Mouse (Mus musculus): Measurements from ENCODE around the gene Cacna2d2. TPM values are rescaled to one million over a fixed set of nuclear protein-coding genes. Genes with fewer than 3 reads are reported as not detected.
A peak's percentile ranks its signal among the peaks of the same experiment; 100 is the strongest.

The Cacna2d2 gene
- total RNA-seq, 1 experiment from 2014 or later, result 5.6 TPM

DNA sequence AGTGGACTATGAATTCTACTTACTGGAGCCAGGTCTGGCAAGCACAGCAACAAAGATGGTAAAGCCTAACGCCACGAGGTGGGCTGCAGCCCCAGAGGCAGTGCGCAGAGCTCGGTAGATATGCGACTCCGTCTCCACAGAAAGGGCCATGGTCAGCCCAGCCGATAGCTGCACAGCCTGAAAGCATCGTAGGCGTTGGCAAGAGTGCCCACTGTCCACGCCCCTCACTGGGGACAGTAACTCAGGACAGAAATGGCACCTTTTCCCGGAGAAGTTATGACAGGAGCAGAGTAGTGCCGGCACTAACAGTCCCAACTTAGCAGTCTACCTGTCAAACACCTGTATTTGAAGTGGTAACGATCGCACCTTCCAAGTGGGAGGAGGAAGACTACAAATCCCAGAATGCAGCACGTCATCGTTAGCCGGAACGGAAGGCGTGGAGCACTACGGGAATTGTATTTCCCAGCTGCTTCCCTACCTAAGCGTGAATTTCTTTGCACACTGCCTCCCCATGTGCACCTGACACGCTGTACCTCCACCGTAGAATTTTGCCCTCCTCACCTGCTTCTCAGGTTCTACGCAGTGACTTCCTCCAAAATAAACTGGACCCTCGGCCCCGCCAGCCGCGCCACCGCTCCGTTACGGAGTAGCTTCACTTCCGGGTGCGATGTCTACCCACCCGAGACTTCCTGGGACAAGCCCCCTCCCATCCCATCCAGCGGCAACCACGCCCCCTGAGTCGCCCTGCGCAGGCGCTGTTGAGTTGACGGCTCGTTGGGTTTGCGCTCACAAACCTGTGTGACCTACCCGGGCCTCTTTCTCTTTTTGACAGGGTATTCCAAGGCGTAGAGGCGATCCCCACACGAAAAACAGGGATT is 142.3 kb downstream of the Cacna2d2 start, which contains the start of the genes Cyb561d2 and Nprl2:
TSS of gene Cyb561d2 (minus strand) at position 720 of the 878 bp plus-strand sequence.
TSS of gene Nprl2 (plus strand) at position 753 of the 878 bp plus-strand sequence.
- DNase-seq, result peak; percentile 94

DNA sequence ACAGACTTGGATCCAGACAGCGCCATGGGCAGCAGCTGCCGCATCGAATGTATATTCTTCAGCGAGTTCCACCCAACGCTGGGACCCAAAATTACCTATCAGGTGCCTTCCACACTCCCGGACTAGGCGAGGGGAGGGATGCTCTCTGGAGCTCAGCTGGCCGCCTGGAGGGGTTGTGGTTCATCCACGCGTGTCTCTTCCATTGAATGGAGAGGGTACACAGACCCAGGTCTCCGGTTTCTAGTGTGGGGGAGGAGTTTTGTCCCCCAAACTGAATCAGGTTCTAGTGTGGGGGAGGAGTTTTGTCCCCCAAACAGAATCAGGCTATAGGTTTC is 142.9 kb downstream of the Cacna2d2 start:
- no peak for DNase-seq

DNA sequence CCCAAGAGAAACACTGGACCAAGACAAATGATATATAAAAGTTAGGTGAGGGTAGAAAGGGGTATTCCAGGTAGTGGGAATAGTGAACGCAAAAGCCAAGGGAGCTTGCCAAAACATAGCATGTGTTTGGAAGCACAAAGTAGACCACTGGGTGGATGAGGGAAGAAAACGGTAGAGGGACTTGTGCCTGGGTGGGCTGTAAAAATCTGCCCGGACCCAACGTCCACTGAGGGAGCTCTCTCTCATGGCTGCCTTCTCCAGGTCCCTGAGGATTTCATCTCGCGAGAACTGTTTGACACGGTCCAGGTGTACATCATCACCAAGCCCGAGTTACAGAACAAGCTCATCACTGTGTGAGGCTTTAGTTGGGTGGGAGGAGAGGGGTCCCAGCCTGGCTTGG is 143.3 kb downstream of the Cacna2d2 start:
- no peak for DNase-seq

DNA sequence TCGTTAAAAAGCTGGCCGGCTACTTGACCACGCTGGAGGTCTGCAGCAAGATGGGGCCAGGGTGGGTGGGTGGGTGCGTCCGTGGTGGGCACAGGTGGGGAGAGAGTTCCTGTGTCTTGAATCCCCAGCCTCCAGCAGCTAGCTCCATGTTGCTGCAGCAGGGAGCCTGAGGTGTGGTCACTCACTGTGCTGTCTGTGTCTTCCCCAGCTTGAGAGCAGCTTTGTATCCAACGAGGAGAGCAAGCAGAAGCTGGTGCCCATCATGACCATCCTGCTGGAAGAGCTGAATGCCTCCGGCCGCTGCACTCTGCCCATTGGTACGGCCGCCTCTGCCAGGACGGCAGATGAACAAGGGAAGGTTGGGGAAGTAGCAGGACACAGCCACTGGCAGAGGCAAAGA is 143.9 kb downstream of the Cacna2d2 start:
- no peak for DNase-seq

DNA sequence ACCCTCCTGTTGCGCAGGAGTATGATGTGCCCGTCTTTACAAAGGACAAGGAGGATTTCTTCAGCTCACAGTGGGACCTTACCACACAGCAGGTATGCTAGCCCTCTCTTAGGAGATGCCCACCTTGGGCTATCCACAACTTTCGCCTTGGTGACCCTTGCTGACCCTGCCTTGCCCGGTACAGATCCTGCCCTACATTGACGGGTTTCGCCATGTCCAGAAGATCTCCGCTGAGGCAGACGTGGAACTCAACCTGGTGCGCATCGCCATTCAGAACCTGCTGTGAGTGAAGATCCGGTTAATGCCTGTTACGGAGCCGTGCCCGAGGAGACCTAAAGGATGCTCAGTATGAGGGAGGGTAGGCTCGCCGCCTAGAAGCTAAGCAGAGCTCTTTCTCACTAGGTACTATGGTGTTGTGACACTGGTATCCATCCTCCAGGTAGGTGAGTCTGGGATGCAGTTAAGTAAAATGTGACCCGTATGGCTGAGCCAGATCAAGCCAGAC is 144.8 kb downstream of the Cacna2d2 start:
- DNase-seq, result no peak

DNA sequence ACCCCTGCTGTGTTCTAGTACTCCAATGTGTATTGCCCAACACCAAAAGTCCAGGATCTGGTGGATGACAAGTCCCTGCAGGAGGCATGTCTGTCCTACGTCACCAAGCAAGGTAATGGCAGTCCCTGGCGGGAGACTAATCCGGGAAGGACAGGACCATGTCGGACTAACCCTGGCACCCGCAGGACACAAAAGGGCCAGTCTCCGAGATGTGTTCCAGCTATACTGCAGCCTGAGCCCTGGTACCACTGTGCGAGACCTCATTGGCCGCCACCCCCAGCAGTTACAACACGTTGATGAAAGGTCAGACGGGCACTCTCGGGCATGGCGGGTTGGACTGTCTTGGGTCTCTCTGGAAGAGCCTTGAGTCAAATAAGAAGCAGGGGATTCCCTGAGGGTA is 145.3 kb downstream of the Cacna2d2 start:
- no peak for DNase-seq

DNA sequence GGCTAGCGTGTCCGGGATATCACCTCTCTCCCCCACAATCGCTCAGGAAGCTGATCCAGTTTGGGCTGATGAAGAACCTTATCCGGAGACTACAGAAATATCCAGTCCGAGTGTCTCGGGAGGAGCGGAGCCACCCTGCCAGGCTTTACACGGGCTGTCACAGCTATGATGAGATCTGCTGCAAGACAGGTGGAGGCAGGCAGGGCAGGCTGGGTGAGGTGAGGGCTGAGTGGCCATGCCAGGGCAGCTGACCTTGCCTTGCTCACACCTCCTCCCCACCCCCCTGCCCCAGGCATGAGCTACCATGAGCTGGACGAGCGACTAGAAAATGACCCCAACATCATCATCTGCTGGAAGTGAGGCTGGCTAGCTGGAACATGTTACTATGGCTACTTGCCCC is 145.8 kb downstream of the Cacna2d2 start:
- DNase-seq, result no peak

DNA sequence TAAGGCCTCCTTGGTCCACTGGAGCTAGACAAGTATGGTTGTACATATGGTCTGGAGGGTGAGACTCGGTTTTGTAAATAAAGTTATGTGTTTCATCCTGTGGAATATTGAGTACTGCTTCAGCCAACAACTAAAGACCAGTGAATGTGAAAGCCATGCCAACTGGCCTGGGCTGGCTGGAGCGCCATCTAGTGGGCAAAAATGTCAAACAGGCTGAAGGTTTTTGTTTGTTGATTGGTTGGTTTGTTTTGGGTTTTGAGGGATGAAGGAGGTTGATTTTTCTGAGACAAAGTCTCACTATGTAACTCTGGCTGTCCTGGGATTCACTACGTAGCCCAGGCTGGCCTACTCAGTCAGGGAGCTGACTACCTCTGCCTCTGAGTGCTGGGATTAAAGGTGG is 146.2 kb downstream of the Cacna2d2 start:
- DNase-seq, result peak; percentile 76

DNA sequence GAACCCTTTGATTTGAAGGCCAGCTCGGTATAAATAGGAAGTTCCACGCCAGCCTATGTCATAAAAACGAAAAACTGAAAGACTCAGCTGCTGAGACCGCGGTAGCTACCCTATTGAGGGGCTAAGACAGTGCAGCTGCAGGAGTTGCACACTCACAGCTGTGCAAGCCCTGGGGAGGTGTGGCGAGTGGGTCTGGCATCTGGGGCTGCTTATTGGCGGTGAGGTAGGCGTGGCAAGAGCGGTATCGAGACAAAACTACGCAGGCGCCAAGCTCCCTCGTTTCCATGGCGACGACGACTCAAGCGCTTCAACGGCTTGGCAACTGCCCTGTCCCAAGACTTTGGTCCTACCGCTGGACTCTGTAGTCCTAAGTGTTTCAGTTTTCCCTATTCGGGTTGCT is 147.6 kb downstream of the Cacna2d2 start, which contains the start of gene Zmynd10:
TSS of gene Zmynd10 (plus strand) at position 273 of the 400 bp plus-strand sequence.
- peak; percentile 90 for DNase-seq

DNA sequence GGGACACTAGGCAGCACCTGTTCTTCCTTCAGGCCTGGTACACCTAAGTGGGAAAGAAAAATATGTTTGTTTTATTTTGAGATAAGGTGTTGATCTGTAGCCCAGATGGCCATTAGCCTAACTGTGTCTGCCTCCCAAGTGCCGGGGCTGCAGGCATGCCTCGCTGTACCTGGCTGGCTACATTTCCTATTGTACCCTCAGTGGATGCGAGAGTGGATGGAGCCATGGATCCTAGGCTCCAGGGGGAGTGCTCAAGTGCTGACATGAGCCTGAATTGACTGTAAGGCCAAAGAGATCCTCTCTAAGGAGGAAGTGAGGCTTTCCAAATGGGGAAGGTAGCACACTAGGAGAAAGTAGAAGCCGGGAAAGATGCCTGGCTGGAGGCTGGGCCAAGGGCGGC is 148.5 kb downstream of the Cacna2d2 start:
- DNase-seq, result no peak

DNA sequence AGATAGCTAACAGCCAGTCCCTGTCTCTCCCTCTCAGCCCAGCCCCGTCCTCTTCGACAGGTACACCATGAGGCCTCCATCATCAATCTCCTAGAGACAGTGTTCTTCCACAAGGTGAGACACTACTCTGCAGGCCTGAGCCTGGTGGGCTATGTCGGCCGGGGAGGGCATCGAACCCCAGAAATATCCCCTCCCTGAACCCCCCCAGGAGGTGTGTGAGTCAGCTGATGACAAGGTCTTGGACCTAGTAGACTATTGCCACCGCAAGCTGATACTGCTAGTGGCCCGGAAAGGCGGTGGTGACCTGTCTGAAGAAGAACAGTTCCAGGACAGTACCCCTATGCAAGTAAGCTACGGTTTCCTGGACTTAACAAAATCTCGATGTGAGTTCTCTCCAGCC is 149.4 kb downstream of the Cacna2d2 start:
- no peak for DNase-seq

DNA sequence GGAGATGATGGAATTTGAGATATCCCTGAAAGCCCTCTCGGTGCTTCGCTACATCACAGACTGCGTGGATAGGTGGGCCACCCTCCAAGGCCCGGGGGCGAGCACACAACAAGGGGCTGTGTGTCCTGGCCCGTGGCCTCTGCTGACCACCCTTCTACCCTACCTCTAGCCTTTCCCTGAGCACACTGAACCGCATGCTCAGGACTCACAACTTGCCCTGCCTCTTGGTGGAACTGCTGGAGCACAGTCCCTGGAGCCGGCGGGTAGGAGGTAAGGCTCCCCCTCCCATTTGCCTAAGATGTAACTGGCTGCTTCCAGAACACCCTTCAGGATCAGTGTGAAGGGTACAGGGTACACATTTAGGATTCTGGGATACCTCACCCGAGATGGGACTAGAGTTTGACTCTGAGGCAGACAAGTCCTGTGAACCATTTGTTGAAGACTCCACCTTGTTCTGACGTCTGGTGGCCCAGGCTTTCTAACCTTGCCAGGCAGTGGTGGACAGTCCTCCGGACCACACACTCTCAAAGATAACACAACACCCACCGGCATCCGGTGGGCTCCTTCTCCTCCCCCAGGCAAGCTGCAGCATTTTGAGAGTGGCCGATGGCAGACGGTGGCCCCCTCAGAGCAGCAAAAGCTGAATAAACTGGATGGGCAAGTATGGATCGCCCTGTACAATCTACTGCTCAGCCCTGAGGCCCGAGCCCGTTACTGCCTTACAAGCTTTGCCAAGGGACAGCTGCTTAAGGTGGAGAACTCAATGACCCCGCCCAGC is 150.1 kb downstream of the Cacna2d2 start:
- no peak for DNase-seq

DNA sequence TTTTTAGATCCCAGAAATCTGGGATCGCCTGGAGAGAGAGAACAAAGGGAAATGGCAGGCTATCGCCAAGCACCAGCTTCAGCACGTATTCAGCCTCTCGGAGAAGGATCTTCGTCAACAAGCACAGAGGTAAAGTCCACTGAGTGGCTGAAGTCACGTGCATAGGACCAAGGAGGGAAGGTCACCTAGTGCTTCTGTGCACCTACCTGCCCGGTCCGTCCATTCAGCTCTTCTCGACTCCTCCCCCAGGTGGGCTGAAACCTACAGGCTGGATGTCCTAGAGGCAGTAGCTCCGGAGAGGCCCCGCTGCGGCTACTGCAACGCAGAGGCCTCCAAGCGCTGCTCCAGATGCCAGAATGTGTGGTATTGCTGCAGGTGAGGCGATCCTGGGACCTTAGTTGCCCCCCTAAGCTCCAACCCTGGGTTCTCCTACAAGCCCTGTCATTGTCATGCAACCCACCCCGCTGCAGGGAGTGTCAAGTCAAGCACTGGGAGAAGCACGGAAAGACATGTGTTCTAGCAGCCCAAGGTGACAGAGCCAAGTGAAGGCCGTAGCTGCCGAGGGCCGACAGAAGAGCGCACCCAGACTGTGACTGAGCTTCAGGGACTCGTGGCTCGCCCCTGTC is 151.2 kb downstream of the Cacna2d2 start:
- no peak for DNase-seq

DNA sequence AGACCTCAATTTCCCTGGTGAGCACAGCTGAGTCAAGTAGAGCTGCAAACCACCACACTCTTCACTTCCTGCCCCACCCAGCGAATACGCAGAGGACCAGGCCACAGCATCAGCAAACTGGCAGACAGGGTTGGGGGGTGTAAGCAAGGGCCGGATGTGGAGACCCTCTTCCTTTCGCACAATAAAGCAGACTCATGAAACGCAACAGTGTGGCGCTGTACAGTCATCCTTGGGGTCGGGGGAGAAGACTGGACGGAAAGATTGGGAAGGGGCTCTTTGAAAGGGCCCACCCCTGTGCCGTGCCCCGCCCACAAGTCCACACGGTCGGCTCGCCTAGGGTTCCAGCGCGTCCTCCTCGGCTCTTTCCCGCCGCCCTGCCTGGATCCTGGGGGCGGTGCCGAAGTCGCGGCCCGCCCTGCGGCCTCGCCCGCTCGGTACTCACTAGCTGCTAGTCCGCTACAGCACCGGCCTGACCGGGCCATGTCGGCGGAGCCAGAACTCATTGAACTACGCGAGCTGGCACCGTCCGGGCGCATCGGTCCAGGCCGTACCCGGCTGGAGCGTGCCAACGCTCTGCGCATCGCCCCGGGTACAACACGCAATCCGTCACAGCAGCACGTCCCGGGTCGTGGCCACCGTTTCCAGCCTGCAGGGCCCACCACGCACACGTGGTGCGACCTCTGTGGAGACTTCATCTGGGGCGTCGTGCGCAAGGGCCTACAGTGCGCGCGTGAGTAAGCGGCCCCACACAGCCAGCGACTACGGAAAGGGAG is 151.9 kb downstream of the Cacna2d2 start, which contains the start of gene Rassf1:
TSS of gene Rassf1 (plus strand) at position 439 of the 773 bp plus-strand sequence.
- peak; percentile 76 for DNase-seq

DNA sequence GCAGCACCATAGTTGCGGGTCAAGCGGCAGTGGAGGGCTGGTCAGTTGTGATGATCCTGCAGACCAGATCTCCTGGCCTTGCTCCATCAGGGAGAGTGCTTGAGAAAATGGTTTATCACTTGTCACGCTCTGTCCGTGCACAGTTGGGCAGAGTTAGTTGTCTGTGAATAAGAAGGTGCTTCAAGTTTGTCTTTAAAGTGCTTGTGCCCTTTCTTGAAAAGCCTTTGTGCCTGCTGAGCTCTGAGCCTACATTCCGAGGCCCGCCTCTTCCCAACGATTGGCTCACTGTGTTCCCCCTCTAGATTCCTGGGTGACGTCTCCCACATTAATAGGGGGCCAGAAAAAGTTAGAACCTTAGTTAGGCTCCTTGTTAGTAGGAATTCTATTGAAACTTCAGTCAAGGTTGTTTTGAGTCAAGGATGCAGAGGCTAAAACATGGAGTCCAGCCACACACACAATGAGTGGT is 152.5 kb downstream of the Cacna2d2 start:
- no peak for DNase-seq

DNA sequence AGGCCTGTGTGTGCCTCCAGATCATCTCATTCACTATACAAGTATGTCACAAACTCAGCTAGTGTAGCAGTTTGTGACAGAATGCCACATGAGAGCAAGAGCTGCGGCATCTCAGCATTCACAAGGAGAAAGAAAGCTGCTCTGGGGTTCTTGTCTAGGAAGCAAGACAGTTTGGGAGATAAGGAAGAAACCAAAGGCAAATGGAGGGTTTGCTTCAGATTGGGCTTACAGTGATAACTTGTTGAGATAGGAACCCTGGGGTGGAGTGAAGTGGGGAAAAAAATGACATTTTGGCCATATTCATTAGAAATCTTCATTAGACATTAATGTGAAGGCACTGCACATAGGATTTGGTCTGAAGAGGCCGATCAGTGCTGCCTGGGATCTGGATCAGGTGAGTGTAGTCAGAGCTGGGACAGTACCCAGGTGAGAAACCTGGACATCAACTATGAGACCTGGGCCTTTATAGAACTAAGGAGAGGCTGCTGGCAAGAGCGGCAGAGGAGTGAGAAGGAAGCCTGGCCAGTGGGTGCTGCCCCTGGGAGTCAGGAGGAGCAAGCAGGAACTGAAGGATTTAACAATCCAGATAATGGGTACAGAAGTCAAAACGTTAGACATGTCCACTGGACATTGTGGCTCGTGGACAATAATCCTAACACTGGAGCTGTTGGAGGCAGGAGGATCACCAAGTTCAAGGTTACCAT is 153.4 kb downstream of the Cacna2d2 start:
- no peak for DNase-seq

DNA sequence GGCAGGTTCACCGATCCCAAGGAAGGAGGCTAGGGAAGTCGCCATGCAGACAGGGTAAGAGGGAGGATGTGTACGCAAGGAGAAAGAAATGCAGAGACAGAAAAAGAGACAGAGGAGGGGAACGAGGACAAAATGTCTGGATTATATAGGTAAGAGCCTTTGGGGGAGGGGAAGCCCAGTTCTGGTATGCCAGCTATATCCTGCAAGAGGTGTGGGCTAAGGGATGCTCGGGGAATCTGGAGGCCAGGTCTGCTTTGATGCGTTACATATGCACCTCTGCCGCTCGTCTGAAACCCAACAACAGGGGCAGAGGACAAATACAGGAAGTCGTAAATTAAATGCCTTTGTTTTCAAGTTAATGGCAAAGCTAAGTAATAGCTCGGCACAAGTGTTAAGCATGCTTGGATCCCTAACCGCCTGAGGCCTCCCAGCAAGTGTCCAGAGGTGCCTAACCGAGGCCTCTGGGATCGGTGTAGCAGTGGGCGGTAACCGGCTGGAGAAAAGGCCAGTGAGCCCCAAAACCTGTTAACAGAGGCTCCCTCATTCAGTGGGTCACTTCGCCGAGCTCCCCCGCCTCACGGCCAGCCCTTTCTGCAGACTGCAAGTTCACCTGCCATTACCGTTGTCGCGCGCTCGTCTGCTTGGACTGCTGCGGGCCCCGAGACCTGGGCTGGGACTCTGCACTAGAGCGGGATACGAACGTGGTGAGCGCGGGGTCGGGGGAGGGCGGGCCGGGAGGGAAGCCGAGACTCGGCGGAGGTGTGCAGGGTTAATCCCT is 154.3 kb downstream of the Cacna2d2 start:
- peak; percentile 46 for DNase-seq

DNA sequence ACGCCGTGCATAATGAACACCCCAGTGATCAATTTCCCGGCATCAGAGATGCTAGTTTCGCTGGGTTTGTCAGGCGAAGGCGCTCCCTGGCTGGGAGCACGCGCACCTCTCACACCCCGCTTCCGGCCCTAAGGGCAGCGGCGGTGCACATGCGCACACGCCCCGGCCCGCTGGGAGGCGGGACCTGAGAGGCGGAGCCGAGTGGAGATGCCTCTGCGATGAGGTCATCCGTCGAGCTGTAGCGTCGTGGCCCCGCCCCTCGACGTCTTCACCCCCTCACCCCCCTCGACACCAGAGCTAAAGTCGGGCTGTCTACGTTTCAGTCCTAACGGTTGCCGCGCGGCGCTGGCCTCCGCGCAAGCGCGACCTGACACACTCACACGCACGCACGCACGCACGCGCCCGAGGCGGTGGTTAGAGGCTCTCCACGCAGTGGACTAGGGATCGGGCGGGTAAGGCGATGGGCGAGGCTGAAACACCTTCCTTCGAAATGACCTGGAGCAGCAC is 155.0 kb downstream of the Cacna2d2 start:
- DNase-seq, result peak; percentile 93

DNA sequence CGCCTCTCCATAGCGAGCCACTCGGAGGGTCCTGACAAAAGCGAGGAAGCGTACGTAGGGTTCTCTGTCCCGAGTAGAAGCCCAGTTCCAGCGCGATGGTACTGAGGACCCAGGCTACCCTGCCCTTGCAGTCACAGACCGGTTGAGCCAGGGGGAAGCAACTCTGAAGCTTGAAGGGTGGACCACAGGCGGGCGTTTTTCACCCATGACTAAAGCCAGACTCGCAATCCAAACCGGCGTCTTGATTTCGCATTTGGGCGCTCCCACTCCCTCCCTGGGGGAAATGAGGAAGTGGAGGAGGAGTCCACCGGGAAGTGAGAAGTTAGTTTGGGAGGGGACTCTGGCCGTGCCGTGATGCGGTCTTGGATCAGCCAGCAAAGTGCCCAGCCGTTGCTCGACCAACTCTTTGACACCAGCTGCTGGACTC is 155.6 kb downstream of the Cacna2d2 start:
- DNase-seq, result peak; percentile 53

DNA sequence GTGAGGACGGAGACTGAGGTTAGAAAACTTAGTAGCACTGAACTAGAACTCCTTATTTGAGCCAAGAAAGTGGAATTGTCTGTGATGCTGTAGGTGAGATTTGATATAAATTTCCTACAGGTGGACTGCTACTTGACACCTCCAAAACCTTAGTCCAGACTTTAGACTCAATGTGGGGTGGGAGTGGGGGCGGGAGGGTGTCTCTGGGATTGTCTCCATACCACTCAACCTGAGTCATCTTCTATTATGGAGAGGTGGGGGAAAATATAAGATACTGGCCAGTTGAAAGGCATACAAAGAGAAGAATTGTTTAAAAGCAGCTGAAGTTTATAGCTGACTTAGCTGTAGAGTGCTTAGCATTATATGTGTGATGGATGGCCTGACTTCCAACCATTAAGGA is 156.3 kb downstream of the Cacna2d2 start:
- no peak for DNase-seq

Measured in adrenal gland, postnatal 25 days (tissue).